In the genomic region with DNA sequence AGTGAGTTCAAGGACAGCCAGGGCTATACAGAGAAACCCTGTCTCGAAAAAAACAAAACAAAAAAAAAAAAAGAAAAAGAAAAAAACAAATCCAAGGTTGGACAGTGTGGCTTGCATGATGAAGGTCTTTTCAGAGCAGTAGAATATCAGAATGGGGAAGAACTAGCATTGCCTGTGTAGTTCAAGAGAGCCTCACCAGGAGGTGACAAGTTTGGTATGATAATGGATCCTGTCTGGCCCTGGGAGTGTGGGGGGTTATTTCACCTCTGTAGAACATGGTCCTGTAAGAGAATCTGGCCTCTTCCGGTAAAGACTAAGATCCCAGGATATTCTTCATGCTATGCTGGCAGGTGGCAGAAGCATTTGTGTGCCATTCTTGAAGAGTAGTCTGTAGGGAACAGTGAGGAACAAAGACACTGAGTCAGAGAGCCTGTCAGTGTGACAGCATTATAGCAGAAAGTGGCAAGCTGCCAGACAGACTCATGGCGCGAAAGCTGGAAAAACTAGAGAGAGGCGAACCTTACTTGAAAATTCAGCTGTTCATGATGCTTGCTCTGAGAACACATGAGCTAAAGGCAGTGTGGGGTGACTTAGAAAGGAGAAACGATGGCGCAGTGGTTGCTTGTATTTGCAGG, we compare ENCODE assay signal across 9 mouse cellular contexts. TPM values are rescaled to one million over a fixed set of nuclear protein-coding genes. Genes with fewer than 3 reads are reported as not detected.
DNase-seq lines count a peak whose midpoint lies in the region; ATAC-seq and TF ChIP-seq lines count a peak whose summit lies in the region.
"Had no signal": no experiment of that assay in that cellular context is flagged by ENCODE, and none has a peak within 500 bp of the region (broad histone marks: within the 10 kb centered on the region; RNA-seq: fewer than 3 reads in every experiment).

No protein-coding gene starts in this region.

- H3K27ac ChIP-seq in hindbrain, postnatal 0 days = no peak overlapping the region
- H3K27ac ChIP-seq: gastrocnemius, adult 2 months had no signal

- intact Hi-C loops in left cerebral cortex, postnatal 25 days (cut with DNase I) = no loop called here

- DNase-seq in adrenal gland, postnatal 14 days = peak; percentile 50
- DNase-seq in adrenal gland, postnatal 4 days (ENCODE audit: low spot score in 2 of 2) = no peak
- peak; percentile 27 for DNase-seq in MN1 (ENCODE audit: low spot score)
- DNase-seq in hindbrain, postnatal 0 days (ENCODE audit: low spot score) = peak; percentile 69
- DNase-seq in left cerebral cortex, postnatal 25 days (ENCODE audit: low spot score in 2 of 2) = peak; percentile 72 to 80
- DNase-seq in kidney, postnatal 14 days = no peak
- DNase-seq in urinary bladder, postnatal 14 days (ENCODE audit: low spot score) = no peak
- DNase-seq in urinary bladder, postnatal 10 days (ENCODE audit: low spot score) = no peak
- DNase-seq: gastrocnemius, adult 2 months had no signal

- 0 out of 2 replicates have a peak, but pooled peaks cover under 1% of the 10 kb centered on the region for H3K4me1 ChIP-seq in hindbrain, postnatal 0 days (ENCODE audit: insufficient read depth, low read length)

- no peak overlapping the region for H3K4me2 ChIP-seq in hindbrain, postnatal 0 days (ENCODE audit: low read depth, low read length)

- H3K9me3 ChIP-seq in hindbrain, postnatal 0 days (ENCODE audit: low read length) = no peaks in the 10 kb centered on the region

- H3K36me3 ChIP-seq in hindbrain, postnatal 0 days (ENCODE audit: insufficient read depth, low read length) = peaks cover 25% of the 10 kb centered on the region

- H3K4me3 ChIP-seq in hindbrain, postnatal 0 days (ENCODE audit: low read length) = no peak overlapping the region
- H3K4me3 ChIP-seq: gastrocnemius, adult 2 months had no signal

- no peak overlapping the region for H3K9ac ChIP-seq in hindbrain, postnatal 0 days (replicated peaks; ENCODE audit: low read length)

- H3K27me3 ChIP-seq in hindbrain, postnatal 0 days (ENCODE audit: insufficient read depth, low read length) = no peaks in the 10 kb centered on the region

- WGBS in hindbrain, postnatal 0 days = 42% methylated on average over 7 of the region's 7 CpGs

- no peak for ATAC-seq in hindbrain, postnatal 0 days

- no peak for TF ChIP-seq CTCF in hindbrain, postnatal 0 days (IDR thresholded peaks at IDR 0.05; ENCODE audit: low read depth)

RNA-seq across cellular contexts. Expression of a gene that starts 58.8 kb away (rescaled TPM):
- total RNA-seq in adrenal gland, postnatal 14 days (2021) = 35.6 and 43.0 TPM in 2 replicates
- 10 to 100 TPM; 49.7 to 54.1 TPM for total RNA-seq in adrenal gland, postnatal 4 days (2021)
- 24.7 and 31.0 TPM in 2 replicates for total RNA-seq in hindbrain, postnatal 0 days (2014; rRNA removed)
- 6.5 and 6.6 TPM in 2 replicates for polyA plus RNA-seq in hindbrain, postnatal 0 days (2015; fragmentation: Nextera tagmentation; extraction: Ambion mirVana)
- total RNA-seq in left cerebral cortex, postnatal 25 days (2021) = 10 to 100 TPM; 21.6 to 22.1 TPM

Comparison
In these comparisons a context has a peak if more than half of its experiments do, and no peak if none do; other contexts are left out.
1. DNase-seq: peak in adrenal gland, postnatal 14 days (single experiment), MN1 (single experiment), hindbrain, postnatal 0 days (single experiment) and left cerebral cortex, postnatal 25 days (2 of 2); none in adrenal gland, postnatal 4 days (0 of 2), kidney, postnatal 14 days (single experiment), urinary bladder, postnatal 14 days (single experiment) and urinary bladder, postnatal 10 days (single experiment).